Mouse (Mus musculus) MEL (cell line): ENCODE results near the gene Tsku. TPM values are rescaled to one million over a fixed set of nuclear protein-coding genes. Genes with fewer than 3 reads are reported as not detected.

Experiments
- DNase-seq: peaks from one replicate; pipeline ENCODE4 v3.0.0; 2011; ENCODE audit warnings: low read depth, low spot score
- H3K27ac ChIP-seq: 2 replicates; pipeline ENCODE4 v1.5.1; 2012; ENCODE audit warnings: low read depth, mild to moderate bottlenecking, control low read depth, low read length, moderate library complexity; ENCODE audit not compliant: control insufficient read depth
- H3K27me3 ChIP-seq, 2 experiments: fragments of 150-350 bp in 1 of 2; sonication (generic) in 1 of 2; 2 replicates each; pipeline ENCODE4 v1.6.1; 2012; ENCODE audit warnings: low read length in 2 of 2, mild to moderate bottlenecking in 2 of 2, improper control_type of control experiment in 1 of 2, moderate library complexity in 1 of 2; ENCODE audit not compliant: insufficient read depth in 2 of 2, control insufficient read depth in 1 of 2
- H3K36me3 ChIP-seq, 2 experiments: 2 replicates each; pipeline ENCODE4 v1.6.1; 2012 to 2014; ENCODE audit warnings: low read length in 2 of 2, improper control_type of control experiment in 1 of 2, inconsistent platforms in 1 of 2, mild to moderate bottlenecking in 1 of 2; ENCODE audit not compliant: insufficient read depth in 2 of 2, control insufficient read depth in 1 of 2
- H3K4me1 ChIP-seq, 2 experiments: fragments of 150-350 bp in 1 of 2; sonication (generic) in 1 of 2; 2 replicates each; pipeline ENCODE4 v1.6.1; 2012; ENCODE audit warnings: low read length in 2 of 2, improper control_type of control experiment in 1 of 2, mild to moderate bottlenecking in 1 of 2; ENCODE audit not compliant: insufficient read depth in 2 of 2, control insufficient read depth in 1 of 2
- H3K4me3 ChIP-seq, 2 experiments: fragments of 150-350 bp in 1 of 2; sonication (generic) in 1 of 2; 2 replicates each; pipeline ENCODE4 v1.5.1; 2012; ENCODE audit warnings: low read depth in 2 of 2, low read length in 2 of 2, mild to moderate bottlenecking in 2 of 2, moderate library complexity in 2 of 2, control low read depth in 1 of 2, improper control_type of control experiment in 1 of 2; ENCODE audit not compliant: control insufficient read depth in 1 of 2, insufficient read depth in 1 of 2
- H3K79me2 ChIP-seq: 2 replicates; pipeline ENCODE4 v1.6.1; 2012; ENCODE audit warnings: mild to moderate bottlenecking, low read length, moderate library complexity; ENCODE audit not compliant: control insufficient read depth, poor library complexity, insufficient read depth
- H3K9ac ChIP-seq: 2 replicates; pipeline ENCODE4 v1.6.1; 2012; ENCODE audit warnings: low read depth, mild to moderate bottlenecking, control low read depth, low read length, moderate library complexity; ENCODE audit not compliant: control insufficient read depth, poor library complexity, severe bottlenecking
- H3K9me3 ChIP-seq: fragments of 150-350 bp; sonication (generic); replicated peaks from 2 replicates; pipeline ENCODE4 v1.6.1; 2012; ENCODE audit warnings: mild to moderate bottlenecking, low read length, improper control_type of control experiment, moderate library complexity; ENCODE audit not compliant: insufficient read depth
- BHLHE40 ChIP-seq: IDR thresholded peaks from 2 replicates; pipeline ENCODE4 v1.6.1; 2012; ENCODE audit warnings: low read depth, mild to moderate bottlenecking, inconsistent platforms, low read length, improper control_type of control experiment, borderline replicate concordance
- CHD1 ChIP-seq: IDR thresholded peaks from 2 replicates; pipeline ENCODE4 v1.6.1; 2012; ENCODE audit warnings: low read depth, mild to moderate bottlenecking, inconsistent platforms, low read length, improper control_type of control experiment
- CTCF ChIP-seq, 3 experiments: IDR thresholded peaks in 2 of 3; conservative IDR thresholded peaks in 1 of 3; 2 replicates each; pipeline ENCODE4 v1.5.1; 2011 to 2012; ENCODE audit warnings: low read length in 3 of 3, low read depth in 2 of 3, mild to moderate bottlenecking in 2 of 3, improper control_type of control experiment in 1 of 3, inconsistent platforms in 1 of 3, mixed read lengths in 1 of 3, moderate library complexity in 1 of 3; ENCODE audit not compliant: control insufficient read depth in 1 of 3, insufficient read depth in 1 of 3, poor library complexity in 1 of 3, severe bottlenecking in 1 of 3
- E2F4 ChIP-seq: IDR thresholded peaks from 2 replicates; pipeline ENCODE4 v1.6.1; 2011; ENCODE audit warnings: low read depth, low read length, improper control_type of control experiment, borderline replicate concordance
- ELF1 ChIP-seq: IDR thresholded peaks from 2 replicates; pipeline ENCODE4 v1.6.1; 2014; ENCODE audit warnings: low read depth, mild to moderate bottlenecking, inconsistent platforms, low read length, improper control_type of control experiment, moderate library complexity
- EP300 ChIP-seq, 2 experiments: IDR thresholded peaks; 2 replicates each; pipeline ENCODE4 v1.6.1; 2011; ENCODE audit warnings: improper control_type of control experiment in 2 of 2, low read length in 2 of 2, low read depth in 1 of 2, mild to moderate bottlenecking in 1 of 2
- ETS1 ChIP-seq: IDR thresholded peaks from 2 replicates; pipeline ENCODE4 v1.6.1; 2012; ENCODE audit warnings: low read depth, mild to moderate bottlenecking, inconsistent platforms, low read length, improper control_type of control experiment, moderate library complexity
- GABPA ChIP-seq: IDR thresholded peaks from 2 replicates; pipeline ENCODE4 v1.6.1; 2012; ENCODE audit warnings: low read depth, mild to moderate bottlenecking, inconsistent platforms, low read length, improper control_type of control experiment, moderate library complexity
- GATA1 ChIP-seq: IDR thresholded peaks from 2 replicates; pipeline ENCODE4 v1.6.1; 2011; ENCODE audit warnings: low read depth, low read length, improper control_type of control experiment
- MAFK ChIP-seq: IDR thresholded peaks from 2 replicates; pipeline ENCODE4 v1.6.1; 2011; ENCODE audit warnings: low read depth, mild to moderate bottlenecking, low read length, improper control_type of control experiment, borderline replicate concordance
- MAX ChIP-seq: IDR thresholded peaks from 2 replicates; pipeline ENCODE4 v1.6.1; 2011; ENCODE audit warnings: low read length, improper control_type of control experiment
- MAZ ChIP-seq: IDR thresholded peaks from 2 replicates; pipeline ENCODE4 v1.6.1; 2012; ENCODE audit warnings: low read depth, mild to moderate bottlenecking, inconsistent platforms, low read length, improper control_type of control experiment
- MXI1 ChIP-seq: IDR thresholded peaks from 2 replicates; pipeline ENCODE4 v1.6.1; 2011; ENCODE audit warnings: mild to moderate bottlenecking, low read depth, low read length, improper control_type of control experiment
- MYB ChIP-seq: IDR thresholded peaks from 2 replicates; pipeline ENCODE4 v1.6.1; 2011; ENCODE audit warnings: mild to moderate bottlenecking, low read depth, low read length, improper control_type of control experiment
- MYC ChIP-seq: IDR thresholded peaks from 2 replicates; pipeline ENCODE4 v1.6.1; 2011; ENCODE audit warnings: low read depth, mild to moderate bottlenecking, low read length, improper control_type of control experiment, moderate library complexity
- NELFE ChIP-seq: IDR thresholded peaks from 2 replicates; pipeline ENCODE4 v1.6.1; 2011; ENCODE audit warnings: low read depth, low read length, improper control_type of control experiment
- POLR2AphosphoS2 ChIP-seq: IDR thresholded peaks from 2 replicates; pipeline ENCODE4 v1.6.1; 2011; ENCODE audit warnings: low read length, improper control_type of control experiment
- POLR2AphosphoS5 ChIP-seq: IDR thresholded peaks from 2 replicates; pipeline ENCODE4 v1.6.1; 2012; ENCODE audit warnings: low read depth, borderline replicate concordance, mild to moderate bottlenecking, inconsistent platforms, low read length, moderate library complexity, mixed read lengths
- RAD21 ChIP-seq: IDR thresholded peaks from 2 replicates; pipeline ENCODE4 v1.6.1; 2011; ENCODE audit warnings: mild to moderate bottlenecking, low read depth, low read length, improper control_type of control experiment
- RCOR1 ChIP-seq: IDR thresholded peaks from 2 replicates; pipeline ENCODE4 v1.6.1; 2012; ENCODE audit warnings: low read depth, mild to moderate bottlenecking, inconsistent platforms, low read length, improper control_type of control experiment
- SIN3A ChIP-seq: IDR thresholded peaks from 2 replicates; pipeline ENCODE4 v1.6.1; 2012; ENCODE audit warnings: low read length, improper control_type of control experiment, inconsistent platforms
- TBP ChIP-seq: IDR thresholded peaks from 2 replicates; pipeline ENCODE4 v1.8.0; 2011; ENCODE audit warnings: low read depth, low read length, improper control_type of control experiment
- TCF12 ChIP-seq: IDR thresholded peaks from 2 replicates; pipeline ENCODE4 v1.6.1; 2014; ENCODE audit warnings: low read depth, mild to moderate bottlenecking, inconsistent platforms, low read length, improper control_type of control experiment, moderate library complexity
- UBTF ChIP-seq: IDR thresholded peaks from 2 replicates; pipeline ENCODE4 v1.6.1; 2012; ENCODE audit warnings: low read depth, mild to moderate bottlenecking, inconsistent platforms, low read length, improper control_type of control experiment, moderate library complexity, borderline replicate concordance; ENCODE audit not compliant: insufficient read depth
- USF1 ChIP-seq: IDR thresholded peaks from 2 replicates; pipeline ENCODE4 v1.6.1; 2014; ENCODE audit warnings: low read depth, mild to moderate bottlenecking, inconsistent platforms, low read length, improper control_type of control experiment, moderate library complexity
- USF2 ChIP-seq, 2 experiments: IDR thresholded peaks; 2 replicates each; pipeline ENCODE4 v1.6.1; 2011 to 2012; ENCODE audit warnings: improper control_type of control experiment in 2 of 2, low read length in 2 of 2, borderline replicate concordance in 1 of 2, inconsistent platforms in 1 of 2, low read depth in 1 of 2, mild to moderate bottlenecking in 1 of 2; ENCODE audit not compliant: insufficient read depth in 1 of 2
- ZC3H11A ChIP-seq: IDR thresholded peaks from 2 replicates; pipeline ENCODE4 v1.6.1; 2012; ENCODE audit warnings: low read depth, mild to moderate bottlenecking, inconsistent platforms, low read length, improper control_type of control experiment
- ZKSCAN1 ChIP-seq: IDR thresholded peaks from 2 replicates; pipeline ENCODE4 v1.6.1; 2012; ENCODE audit warnings: low read depth, mild to moderate bottlenecking, inconsistent platforms, low read length, improper control_type of control experiment, moderate library complexity
- ZMIZ1 ChIP-seq: IDR thresholded peaks from 2 replicates; pipeline ENCODE4 v1.6.1; 2012; ENCODE audit warnings: low read depth, mild to moderate bottlenecking, inconsistent platforms, low read length, improper control_type of control experiment, moderate library complexity
- ZNF384 ChIP-seq: IDR thresholded peaks from 2 replicates; pipeline ENCODE4 v1.6.1; 2012; ENCODE audit warnings: low read depth, mild to moderate bottlenecking, inconsistent platforms, low read length, improper control_type of control experiment
- polyA plus RNA-seq, 2 experiments: library from polyadenylated mRNA; stranded (reverse) in 1 of 2; unstranded in 1 of 2; fragments of >175 nt in 1 of 2; fragments of >200 nt in 1 of 2; gene quantifications; 2 replicates each; pipeline versions ENCODE4 v1.2.1 to v1.2.4; 2012; ENCODE audit warnings: low replicate concordance in 2 of 2, low read depth in 1 of 2; ENCODE audit not compliant: insufficient read length in 2 of 2, insufficient read depth in 1 of 2, missing spikeins in 1 of 2
- total RNA-seq: library from RNA; depleted of rRNA; stranded (reverse); fragments of 300-350 nt; gene quantifications from 2 replicates; pipeline ENCODE4 v1.2.3, GENCODE M21; 2012

Tsku gene
- total and polyA plus RNA-seq, 3 experiments = 0.12 to 0.99 TPM; not detected in 1

- no peaks in the 10 kb centered on the region for H3K9me3 ChIP-seq
- no peak overlapping the region for H3K4me3 ChIP-seq
- H3K36me3 ChIP-seq = peaks cover 0 to 21% of the 10 kb centered on the region in 2 experiments; a peak in 2 of 4 replicates
- H3K27me3 ChIP-seq = no peaks in the 10 kb centered on the region
- no peak overlapping the region for H3K27ac ChIP-seq
- no peaks in the 10 kb centered on the region for H3K79me2 ChIP-seq
- no peak for DNase-seq
- no peak overlapping the region for H3K9ac ChIP-seq
- no peak for TF ChIP-seq GATA1
- no peak for TF ChIP-seq UBTF
- no peak for TF ChIP-seq ELF1
- no peak for TF ChIP-seq ZMIZ1
- TF ChIP-seq MYC = no peak
- no peak for TF ChIP-seq ZC3H11A
- no peak for TF ChIP-seq POLR2AphosphoS5
- TF ChIP-seq RAD21 = no peak
- no peak for TF ChIP-seq E2F4
- no peak for TF ChIP-seq ZNF384
- no peak for TF ChIP-seq TCF12
- no peak for TF ChIP-seq EP300 (IDR thresholded peaks at IDR 0.05; ENCODE audit: low read depth in 1 of 2, low read length in 2 of 2)
- no peak for TF ChIP-seq MAFK
- peaks cover 11 to 35% of the 10 kb centered on the region in 2 experiments for H3K4me1 ChIP-seq
Observed at GRCm38 (mm10) chr7:98326051-98326450, 35.1 kb downstream of the Tsku start.

GRCm38 (mm10) chr7:98324228-98324627 is 36.9 kb downstream of the Tsku start:
- Histone ChIP-seq H3K9me3 (no peaks in the 10 kb centered on the region), H3K79me2 (no peaks in the 10 kb centered on the region), H3K4me3 (no peak overlapping the region), H3K9ac (no peak overlapping the region), H3K36me3 (peaks cover 0 to 12% of the 10 kb centered on the region in 2 experiments; a peak in 2 of 4 replicates), H3K27ac (no peak overlapping the region), H3K27me3 (no peaks in the 10 kb centered on the region), H3K4me1 (peaks cover 8 to 18% of the 10 kb centered on the region in 2 experiments)
- no peak for DNase-seq
- TF ChIP-seq EP300 (IDR thresholded peaks at IDR 0.05; ENCODE audit: low read depth in 1 of 2, low read length in 2 of 2) = peak; percentile 41 to 42; a peak in 3 of 4 replicates
- no peak for TF ChIP-seq MAX
- TF ChIP-seq POLR2AphosphoS2 = no peak
- no peak for TF ChIP-seq USF1
- no peak for TF ChIP-seq POLR2AphosphoS5
- TF ChIP-seq CHD1 = no peak
- no peak for TF ChIP-seq NELFE
- no peak for TF ChIP-seq SIN3A
- TF ChIP-seq USF2 (IDR thresholded peaks at IDR 0.05; ENCODE audit: borderline replicate concordance in 1 of 2, insufficient read depth in 1 of 2, low read depth in 1 of 2, low read length in 2 of 2) = no peak
- no peak for TF ChIP-seq TBP
- TF ChIP-seq MXI1 = no peak
- TF ChIP-seq RCOR1 = peak; percentile 54; the same call in 1 of the 2 replicates
- TF ChIP-seq ZNF384 = no peak
- no peak for TF ChIP-seq MAZ
- TF ChIP-seq ZKSCAN1 = no peak
- no peak; the same call in 1 of the 2 replicates for TF ChIP-seq TCF12
- TF ChIP-seq MYB = no peak
- no peak for TF ChIP-seq CTCF (IDR thresholded peaks at IDR 0.05 in 2 of 3, conservative IDR thresholded peaks at IDR 0.05 in 1 of 3; ENCODE audit: control insufficient read depth in 1 of 3, insufficient read depth in 1 of 3, low read depth in 2 of 3, low read length in 3 of 3, poor library complexity in 1 of 3, severe bottlenecking in 1 of 3)
- TF ChIP-seq GABPA = no peak
- TF ChIP-seq GATA1 = 0 out of 2 replicates have a peak, but pooled peaks have one; percentile 26
- TF ChIP-seq ETS1 = peak; percentile 52
- no peak for TF ChIP-seq ELF1
- no peak for TF ChIP-seq BHLHE40
- TF ChIP-seq, all 39 proteins: peak for 4
